Mouse (Mus musculus): Measurements from ENCODE around the gene G430095P16Rik.

G430095P16Rik gene

DNA sequence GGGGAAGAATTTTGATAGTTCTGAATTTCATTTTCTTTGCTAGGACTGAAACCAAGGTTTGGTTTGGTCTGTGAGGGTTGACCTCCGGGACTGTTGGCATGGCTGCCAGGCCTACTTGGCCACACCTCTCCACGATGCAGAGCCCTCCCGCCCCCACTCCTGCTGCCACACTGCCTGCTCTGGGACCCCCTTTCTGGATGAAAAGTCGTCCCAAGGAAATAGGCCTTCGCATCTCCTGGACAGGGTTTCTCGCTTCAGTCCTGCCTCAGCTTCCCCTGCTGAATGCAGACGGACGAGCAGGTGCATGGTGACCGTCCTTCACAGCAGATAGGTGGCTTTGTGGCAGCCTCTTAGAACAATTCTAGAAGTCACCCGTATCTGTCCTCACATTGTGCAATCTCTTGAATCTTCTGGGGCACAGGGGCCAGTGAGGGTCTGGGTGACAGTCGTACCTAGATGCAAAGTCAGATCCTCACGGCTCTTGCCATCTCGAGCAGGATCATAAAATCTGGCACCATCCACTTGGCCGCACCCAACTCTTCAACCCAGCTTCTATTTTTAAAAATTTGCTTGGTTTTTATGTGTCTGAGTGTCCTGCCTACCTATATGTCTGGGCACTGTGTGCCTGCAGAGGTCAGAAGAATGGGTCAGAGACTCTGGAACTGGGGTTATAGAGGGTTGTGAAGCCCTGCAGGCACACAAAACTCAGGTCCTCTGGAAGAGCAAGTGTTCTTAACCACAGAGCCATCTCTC is 45.7 kb downstream of the G430095P16Rik start:
- no peak for DNase-seq (ENCODE audit: low read depth, low spot score)

DNA sequence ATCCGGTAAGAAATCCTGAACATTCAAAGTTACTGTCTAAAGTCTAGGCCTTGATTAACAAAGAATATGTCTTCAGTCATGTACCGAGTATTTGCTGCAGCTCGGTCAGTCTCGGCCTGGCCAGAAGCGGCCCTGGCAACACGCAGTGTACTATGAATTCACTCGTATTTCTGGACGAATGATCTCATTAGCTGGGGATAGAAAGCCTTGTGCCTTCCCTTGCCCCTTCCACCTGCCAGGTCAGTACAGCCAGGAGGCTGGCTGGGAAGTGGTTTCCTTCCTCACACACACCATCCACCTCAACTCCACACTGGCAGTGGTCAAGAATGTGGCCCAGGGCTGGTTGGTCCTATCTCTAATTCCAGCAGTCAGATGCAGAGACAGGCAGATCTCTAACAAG is 46.5 kb downstream of the G430095P16Rik start:
- DNase-seq (ENCODE audit: low read depth, low spot score) = no peak

DNA sequence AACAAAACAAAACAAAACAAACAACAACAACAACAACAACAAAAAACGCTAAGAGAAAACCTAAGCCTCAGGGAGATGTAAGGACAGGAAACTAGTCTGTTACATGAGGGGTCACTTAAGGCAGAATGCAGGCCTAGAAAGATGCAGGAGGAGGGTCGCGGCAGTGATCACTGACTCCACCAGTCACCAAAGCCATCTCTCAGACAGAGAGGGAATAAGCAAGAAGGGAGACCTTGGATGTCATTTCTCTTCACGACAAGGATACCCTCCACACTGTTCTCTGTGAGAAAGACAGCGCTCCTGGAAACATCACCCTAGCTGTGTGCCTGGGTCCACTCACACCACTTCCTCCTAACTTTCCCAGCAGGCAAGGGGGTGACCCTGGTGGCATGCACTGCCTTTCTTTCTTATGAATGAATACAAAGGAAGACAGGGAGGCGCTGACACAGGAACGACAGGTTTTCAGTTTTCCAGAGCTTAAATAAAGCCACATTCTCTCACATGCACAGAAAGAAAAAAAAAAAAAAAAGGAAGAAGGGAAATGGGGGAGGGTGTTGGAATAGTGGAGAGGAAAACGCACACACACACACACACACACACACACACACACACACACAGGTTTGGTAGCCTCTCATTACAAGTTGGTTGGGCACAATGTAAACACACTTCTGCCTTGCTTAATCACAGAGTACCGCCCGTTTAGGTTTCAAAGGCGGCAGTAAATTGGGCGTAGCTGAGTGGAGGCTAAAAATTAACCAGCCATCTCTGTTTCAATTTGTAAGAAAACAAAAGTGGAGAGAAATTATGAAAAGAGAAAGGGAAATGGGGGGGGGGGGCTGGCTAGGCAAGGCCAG is 47.5 kb downstream of the G430095P16Rik start:
- no peak for DNase-seq (ENCODE audit: low read depth, low spot score)

DNA sequence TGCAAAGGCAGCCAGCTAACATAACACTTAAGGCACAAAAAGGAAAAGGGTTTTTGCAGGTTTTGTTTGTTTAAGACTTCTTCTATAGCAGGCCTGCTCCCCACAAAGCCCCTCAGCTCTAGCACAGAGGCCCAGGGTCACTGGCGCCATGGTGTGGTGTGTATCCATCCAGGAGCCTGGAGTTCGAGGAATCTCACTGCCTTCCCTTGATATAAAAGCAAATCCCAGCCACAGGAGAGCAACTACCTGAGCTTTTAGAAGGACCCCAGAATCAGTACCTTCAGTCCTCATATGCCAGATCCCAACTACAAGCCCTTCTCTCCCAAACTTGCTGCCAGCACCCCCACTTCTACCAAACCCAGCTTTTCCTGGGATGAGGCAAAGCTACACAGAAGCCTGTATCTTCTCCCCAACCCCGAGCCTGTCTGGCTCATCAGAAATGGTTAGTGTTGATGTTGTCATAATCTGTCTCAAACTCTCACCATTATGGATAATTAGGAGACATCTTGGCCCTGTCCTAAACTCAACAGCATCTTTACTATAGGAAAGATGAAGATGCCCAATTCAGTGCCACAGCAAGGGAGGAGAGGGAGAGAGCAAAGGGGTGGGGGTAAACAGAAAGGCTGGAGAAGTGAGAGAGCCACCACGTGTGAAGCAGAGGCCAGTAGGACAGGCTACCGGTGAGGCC is 48.3 kb downstream of the G430095P16Rik start:
- no peak for DNase-seq (ENCODE audit: low read depth, low spot score)

DNA sequence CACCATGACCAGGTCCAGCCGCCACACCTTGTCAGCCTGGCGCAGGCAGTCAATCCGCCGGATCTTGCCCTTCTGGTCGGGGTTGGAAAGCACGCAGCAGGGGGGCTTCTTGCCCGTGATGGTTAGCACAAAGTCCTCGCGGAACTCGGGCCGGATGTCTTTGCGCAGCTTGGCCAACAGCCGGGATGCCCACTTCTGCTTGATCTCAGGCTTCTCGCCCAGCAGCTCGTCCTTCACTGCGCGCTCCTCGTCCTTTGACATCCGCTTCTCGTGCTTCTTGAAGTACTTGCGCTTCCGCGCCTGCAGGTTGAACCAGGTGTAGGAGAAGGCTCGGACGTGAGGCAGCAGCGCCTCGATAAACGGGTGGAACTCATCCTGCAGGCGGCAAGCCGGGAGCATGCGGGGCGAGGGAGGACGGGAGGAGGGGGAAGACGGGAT is 49.2 kb downstream of the G430095P16Rik start:
- no peak for DNase-seq (ENCODE audit: low read depth, low spot score)

DNA sequence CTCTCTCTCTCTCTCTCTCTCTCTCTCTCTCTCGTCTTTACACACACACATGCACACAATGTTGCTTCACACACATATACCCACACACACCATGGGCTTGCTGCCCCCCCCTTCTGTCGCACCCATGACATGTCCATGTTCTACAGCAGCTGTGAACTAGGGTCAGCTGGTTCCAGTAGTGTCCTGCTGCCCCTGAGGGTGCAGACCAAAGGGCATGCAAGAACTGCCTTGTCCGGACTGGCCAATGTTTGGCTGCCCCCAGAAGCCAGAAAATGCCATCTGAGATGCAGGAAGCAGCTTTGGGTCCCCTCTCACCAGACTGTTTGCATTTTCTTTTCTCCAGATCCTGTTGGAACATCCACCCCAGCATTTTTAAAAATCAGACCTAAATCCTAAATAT is 49.8 kb downstream of the G430095P16Rik start:
- DNase-seq (ENCODE audit: low read depth, low spot score) = no peak

DNA sequence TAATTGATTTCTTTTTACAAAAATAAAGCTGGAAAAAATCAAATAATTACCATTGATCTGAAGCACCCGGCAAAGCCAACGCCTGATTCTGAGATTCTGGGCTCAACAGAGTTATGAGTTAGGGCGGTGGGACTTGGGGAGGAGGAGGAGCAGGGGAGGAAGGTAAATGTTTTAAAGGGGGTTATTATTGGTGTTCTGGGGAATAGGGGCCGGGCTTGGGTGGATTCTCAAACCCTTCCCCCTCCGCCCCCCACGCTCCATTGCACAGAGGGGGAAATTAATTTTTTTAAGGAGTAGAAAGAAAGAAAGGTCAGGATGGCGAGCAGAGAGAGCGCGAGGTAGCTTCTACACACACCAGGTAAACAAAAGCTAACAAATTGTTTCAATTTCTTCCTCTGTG is 50.5 kb downstream of the G430095P16Rik start:
- no peak for DNase-seq (ENCODE audit: low read depth, low spot score)

DNA sequence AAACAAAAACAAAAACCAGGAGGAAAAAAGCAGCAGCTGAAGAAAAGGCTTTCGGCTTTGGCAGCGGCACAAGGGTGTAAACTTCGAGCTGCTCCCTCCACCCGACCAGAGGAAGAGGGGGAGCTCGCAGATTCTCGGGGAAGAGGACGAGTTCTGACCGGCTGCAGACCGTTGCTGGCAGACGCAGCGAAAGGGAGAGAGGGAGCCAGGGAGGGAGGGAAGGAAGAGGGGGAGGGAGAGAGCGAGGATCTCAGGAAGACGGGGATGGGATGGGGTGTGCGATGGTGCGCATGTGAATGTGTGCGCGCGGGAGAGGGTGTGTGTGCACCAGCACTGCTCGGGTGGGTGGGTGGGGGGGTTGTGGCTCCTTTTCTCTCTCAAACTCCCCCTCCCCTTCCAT is 51.0 kb downstream of the G430095P16Rik start:
- peak; percentile 58 for DNase-seq (ENCODE audit: low read depth, low spot score)

DNA sequence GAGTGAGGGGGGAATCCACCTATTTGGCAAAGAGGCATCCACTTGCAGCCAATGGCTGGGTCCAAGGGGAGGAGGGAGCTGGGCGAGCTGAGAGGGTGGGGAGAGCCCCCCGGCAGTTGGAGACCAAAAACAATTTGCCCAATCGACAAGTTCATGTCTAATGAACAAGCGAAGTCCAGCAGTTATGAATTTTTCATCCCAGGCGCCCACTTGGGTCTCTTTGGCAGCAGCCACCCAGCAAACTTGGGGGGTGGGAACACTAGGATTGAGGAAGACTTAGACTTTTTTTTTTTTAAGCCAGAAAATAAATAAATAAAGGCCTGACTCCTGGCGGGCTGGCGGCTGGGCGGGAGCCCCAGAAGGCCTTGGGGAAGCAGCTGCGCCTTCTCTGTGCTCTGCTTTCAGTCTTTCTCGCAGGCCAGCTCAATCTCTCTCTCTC is 51.7 kb downstream of the G430095P16Rik start:
- no peak for DNase-seq (ENCODE audit: low read depth, low spot score)

DNA sequence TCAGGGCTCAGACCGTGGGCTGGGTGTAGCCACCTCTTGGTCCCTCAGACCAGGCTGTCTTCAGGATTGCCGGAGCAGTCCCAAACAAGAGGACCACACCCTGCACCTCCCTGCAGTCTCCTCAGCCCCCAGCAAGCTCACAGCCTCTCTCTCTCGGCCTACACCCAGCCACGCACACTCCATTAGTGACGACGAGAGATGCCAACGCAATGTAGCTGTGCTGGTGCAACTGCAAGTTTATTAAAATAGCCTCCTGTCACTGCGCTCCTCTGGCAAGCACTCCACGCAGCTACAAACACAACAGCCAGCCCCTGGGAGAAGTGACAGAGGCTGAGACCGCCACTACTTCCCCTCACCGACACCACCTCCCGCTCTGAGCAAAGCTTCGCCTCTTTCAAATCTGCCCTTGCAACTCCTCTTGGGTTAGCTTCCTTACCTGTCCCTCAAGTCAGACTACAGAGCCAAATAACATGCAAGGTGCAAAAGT is 52.3 kb downstream of the G430095P16Rik start:
- no peak for DNase-seq (ENCODE audit: low read depth, low spot score)

DNA sequence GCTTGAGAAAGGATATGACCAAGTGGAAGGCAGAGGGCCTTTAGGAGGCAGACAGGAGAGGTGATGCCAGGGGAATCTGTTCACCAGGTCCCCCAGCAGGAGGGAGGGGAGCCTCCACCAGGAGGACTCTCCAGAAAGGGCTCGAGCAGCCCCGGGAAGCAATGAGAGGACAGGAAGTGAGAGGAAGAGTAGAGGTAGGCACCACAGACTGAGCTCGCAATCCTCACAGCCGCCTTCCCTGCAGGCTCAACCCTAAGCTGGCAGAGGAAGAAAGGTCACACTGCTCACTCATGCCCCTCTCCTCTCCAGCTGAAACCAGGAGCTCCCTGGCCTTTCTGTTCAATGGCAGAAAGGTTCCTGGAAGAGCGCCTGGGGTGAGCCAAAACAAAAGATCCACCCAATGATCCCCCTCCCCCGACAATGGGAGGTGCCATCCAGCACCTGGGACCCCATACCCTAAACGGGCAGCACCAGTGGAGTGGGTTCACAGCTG is 52.9 kb downstream of the G430095P16Rik start:
- DNase-seq (ENCODE audit: low read depth, low spot score) = no peak

All from retina, postnatal 7 days (tissue).